Mouse (Mus musculus): ENCODE results near the gene Spock1. TPM values are rescaled to one million over a fixed set of nuclear protein-coding genes. Genes with fewer than 3 reads are reported as not detected.
A peak's percentile ranks its signal among the peaks of the same experiment; 100 is the strongest.

The Spock1 gene
- polyA plus RNA-seq, 1 experiment from 2014 or later: 2.0 TPM

- Histone ChIP-seq H3K27ac (no peak overlapping the region), H3K27me3 (no peaks in the 10 kb centered on the region), H3K4me1 (no peaks in the 10 kb centered on the region), H3K36me3 (no peaks in the 10 kb centered on the region), H3K9me3 (replicated peaks) (no peaks in the 10 kb centered on the region), H3K9ac (no peak overlapping the region), H3K4me2 (no peak overlapping the region), H3K4me3 (replicated peaks) (no peak overlapping the region)
- 93% methylated on average over 3 of the region's 3 CpGs for WGBS
- ATAC-seq (replicated peaks; ENCODE audit: low FRiP score): no peak
Observed at GRCm38 (mm10) chr13:57760618-57761017, 147.5 kb downstream of the Spock1 start.

DNA sequence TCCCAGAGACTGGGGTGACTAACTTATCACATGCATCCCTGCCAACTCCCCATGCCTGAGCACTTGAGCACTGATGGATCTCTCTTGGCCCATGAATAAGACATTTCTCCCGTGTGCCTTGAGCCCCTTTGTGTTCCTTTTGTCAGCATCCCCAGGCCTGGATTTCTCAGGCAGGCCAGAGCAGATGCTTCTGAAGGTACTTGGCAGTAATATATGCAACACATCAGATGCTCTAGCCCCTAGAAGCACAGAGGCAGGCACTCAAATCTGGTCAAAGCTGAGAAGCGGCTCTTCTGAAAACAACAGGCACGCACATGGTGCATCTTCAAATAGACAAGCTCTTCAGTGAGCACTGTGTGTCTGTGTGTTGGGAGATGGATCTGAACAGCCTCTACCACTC, 151.8 kb downstream of the Spock1 start:
- 85% methylated on average over 3 of the region's 3 CpGs for WGBS
- Histone ChIP-seq H3K27me3 (no peaks in the 10 kb centered on the region), H3K27ac (no peak overlapping the region), H3K4me1 (no peaks in the 10 kb centered on the region), H3K9me3 (replicated peaks) (no peaks in the 10 kb centered on the region), H3K9ac (no peak overlapping the region), H3K4me2 (no peak overlapping the region), H3K4me3 (replicated peaks) (no peak overlapping the region), H3K36me3 (no peaks in the 10 kb centered on the region)
- ATAC-seq (replicated peaks; ENCODE audit: low FRiP score): no peak

DNA sequence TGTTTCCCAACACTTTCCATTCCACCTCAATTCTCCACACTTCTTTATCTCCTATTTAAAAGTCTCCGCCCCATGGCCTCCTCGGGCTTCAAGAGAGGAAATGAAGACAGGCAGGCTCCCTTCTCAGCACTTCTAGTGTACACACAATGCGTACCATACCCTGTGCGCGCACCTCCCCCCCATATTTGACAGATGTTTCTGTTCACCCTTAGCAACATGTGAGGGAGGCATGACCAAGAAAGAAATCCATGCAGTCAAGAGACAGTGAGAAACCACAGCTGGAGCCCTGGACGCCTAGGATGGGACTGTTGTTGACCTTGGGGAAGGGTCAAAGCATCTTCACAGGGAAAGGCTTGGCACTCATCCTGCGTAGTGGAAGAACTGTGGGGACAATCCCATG, 157.3 kb downstream of the Spock1 start:
- Histone ChIP-seq H3K36me3 (no peaks in the 10 kb centered on the region), H3K4me1 (peaks cover 3% of the 10 kb centered on the region; the same call in 1 of the 2 replicates), H3K27ac (no peak overlapping the region), H3K4me3 (replicated peaks) (no peak overlapping the region), H3K4me2 (no peak overlapping the region), H3K27me3 (no peaks in the 10 kb centered on the region), H3K9ac (no peak overlapping the region), H3K9me3 (replicated peaks) (no peaks in the 10 kb centered on the region)
- 59% methylated on average over 7 of the region's 7 CpGs for WGBS
- 0 out of 2 replicates have a peak, but pooled peaks have one; percentile 25 for ATAC-seq (replicated peaks; ENCODE audit: low FRiP score)

- H3K36me3 ChIP-seq: no peaks in the 10 kb centered on the region
- H3K4me3 ChIP-seq (replicated peaks): no peak overlapping the region
- no peak for ATAC-seq (replicated peaks; ENCODE audit: low FRiP score)
- H3K27ac ChIP-seq: no peak overlapping the region
- WGBS: 83% methylated on average over 3 of the region's 3 CpGs
- no peaks in the 10 kb centered on the region for H3K27me3 ChIP-seq
- H3K4me1 ChIP-seq: peaks cover 20% of the 10 kb centered on the region
- no peak overlapping the region for H3K4me2 ChIP-seq
- no peaks in the 10 kb centered on the region for H3K9me3 ChIP-seq (replicated peaks)
- H3K9ac ChIP-seq: no peak overlapping the region
Observed at GRCm38 (mm10) chr13:57744667-57745066, 163.5 kb downstream of the Spock1 start.

- no peak for ATAC-seq (replicated peaks; ENCODE audit: low FRiP score)
- H3K36me3 ChIP-seq: no peaks in the 10 kb centered on the region
- no peaks in the 10 kb centered on the region for H3K9me3 ChIP-seq (replicated peaks)
- no peak overlapping the region for H3K9ac ChIP-seq
- peaks cover 20% of the 10 kb centered on the region for H3K4me1 ChIP-seq
- no peaks in the 10 kb centered on the region for H3K27me3 ChIP-seq
- 62% methylated on average over 6 of the region's 6 CpGs for WGBS
- H3K4me3 ChIP-seq (replicated peaks): no peak overlapping the region
- H3K4me2 ChIP-seq: no peak overlapping the region
- H3K27ac ChIP-seq: no peak overlapping the region
Observed at GRCm38 (mm10) chr13:57741186-57741585, 166.9 kb downstream of the Spock1 start.

- no peak overlapping the region; the same call in 1 of the 2 replicates for H3K27ac ChIP-seq
Observed at GRCm38 (mm10) chr13:57740473-57740872, 167.7 kb downstream of the Spock1 start.

GRCm38 (mm10) chr13:57736060-57736459, 172.1 kb downstream of the Spock1 start:
- H3K27me3 ChIP-seq: no peaks in the 10 kb centered on the region
- no peak overlapping the region for H3K4me3 ChIP-seq (replicated peaks)
- H3K36me3 ChIP-seq: no peaks in the 10 kb centered on the region
- H3K9ac ChIP-seq: no peak overlapping the region
- 38% methylated on average over 7 of the region's 7 CpGs for WGBS
- peaks cover 13% of the 10 kb centered on the region for H3K4me1 ChIP-seq
- H3K9me3 ChIP-seq (replicated peaks): no peaks in the 10 kb centered on the region
- no peak overlapping the region for H3K27ac ChIP-seq
- no peak overlapping the region for H3K4me2 ChIP-seq
- no peak for ATAC-seq (replicated peaks; ENCODE audit: low FRiP score)

More at GRCm38 (mm10) chr13:57740473-57740872, 167.7 kb downstream of the Spock1 start:
- ATAC-seq (replicated peaks; ENCODE audit: low FRiP score): peak; percentile 52; the same call in 1 of the 2 replicates
- Histone ChIP-seq H3K4me2 (no peak overlapping the region), H3K4me1 (peaks cover 20% of the 10 kb centered on the region), H3K4me3 (replicated peaks) (no peak overlapping the region), H3K27me3 (no peaks in the 10 kb centered on the region), H3K36me3 (no peaks in the 10 kb centered on the region), H3K9me3 (replicated peaks) (no peaks in the 10 kb centered on the region), H3K9ac (no peak overlapping the region)
- WGBS: 28% methylated on average over 5 of the region's 5 CpGs

- Histone ChIP-seq H3K4me3 (replicated peaks) (no peak overlapping the region), H3K27ac (no peak overlapping the region), H3K4me2 (no peak overlapping the region), H3K4me1 (no peaks in the 10 kb centered on the region), H3K9ac (no peak overlapping the region), H3K9me3 (replicated peaks) (no peaks in the 10 kb centered on the region), H3K27me3 (no peaks in the 10 kb centered on the region), H3K36me3 (no peaks in the 10 kb centered on the region)
- 89% methylated on average over 4 of the region's 4 CpGs for WGBS
- ATAC-seq (replicated peaks; ENCODE audit: low FRiP score): no peak
Observed at GRCm38 (mm10) chr13:57734549-57734948, 173.6 kb downstream of the Spock1 start.

GRCm38 (mm10) chr13:57733521-57733920, 174.6 kb downstream of the Spock1 start:
- 75% methylated on average over 1 of the region's 1 CpGs for WGBS
- Histone ChIP-seq H3K36me3 (no peaks in the 10 kb centered on the region), H3K9me3 (replicated peaks) (no peaks in the 10 kb centered on the region), H3K4me2 (no peak overlapping the region), H3K4me3 (replicated peaks) (no peak overlapping the region), H3K9ac (no peak overlapping the region), H3K27me3 (no peaks in the 10 kb centered on the region), H3K4me1 (no peaks in the 10 kb centered on the region), H3K27ac (no peak overlapping the region)
- ATAC-seq (replicated peaks; ENCODE audit: low FRiP score): no peak

DNA sequence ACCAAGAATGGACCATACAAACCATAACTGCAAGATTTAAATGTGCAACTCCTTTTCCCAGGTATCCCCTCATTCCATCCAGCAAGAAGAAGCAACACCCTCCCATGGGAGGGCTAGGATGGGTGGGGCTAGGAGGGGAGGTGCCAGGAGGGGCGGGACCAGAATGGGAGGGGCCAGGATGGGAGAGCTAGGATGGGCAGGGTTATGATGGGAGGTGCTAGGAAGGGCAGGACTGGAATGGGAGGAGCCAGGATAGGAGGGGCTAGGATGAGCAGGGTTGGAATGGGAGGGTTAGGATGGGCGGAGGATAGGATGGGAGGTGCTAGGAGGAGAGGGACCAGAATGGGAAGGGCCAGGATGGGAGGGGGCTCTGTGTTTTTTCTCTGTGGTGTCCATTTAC, 175.9 kb downstream of the Spock1 start:
- Histone ChIP-seq H3K4me1 (no peaks in the 10 kb centered on the region), H3K4me2 (no peak overlapping the region), H3K9ac (no peak overlapping the region), H3K27ac (no peak overlapping the region), H3K36me3 (no peaks in the 10 kb centered on the region), H3K4me3 (replicated peaks) (no peak overlapping the region), H3K27me3 (no peaks in the 10 kb centered on the region), H3K9me3 (replicated peaks) (no peaks in the 10 kb centered on the region)
- 48% methylated on average over 2 of the region's 2 CpGs for WGBS
- no peak for ATAC-seq (replicated peaks; ENCODE audit: low FRiP score)

- WGBS: 93% methylated on average over 11 of the region's 11 CpGs
Observed at GRCm38 (mm10) chr13:57727716-57728115, 180.4 kb downstream of the Spock1 start.

GRCm38 (mm10) chr13:57726654-57727053, 181.5 kb downstream of the Spock1 start:
- Histone ChIP-seq H3K27ac (no peak overlapping the region), H3K36me3 (no peaks in the 10 kb centered on the region), H3K4me2 (no peak overlapping the region), H3K9me3 (replicated peaks) (no peaks in the 10 kb centered on the region), H3K4me3 (replicated peaks) (no peak overlapping the region), H3K4me1 (0 out of 2 replicates have a peak, but pooled peaks cover 3% of the 10 kb centered on the region), H3K27me3 (no peaks in the 10 kb centered on the region), H3K9ac (no peak overlapping the region)
- ATAC-seq (replicated peaks; ENCODE audit: low FRiP score): no peak
- 82% methylated on average over 7 of the region's 7 CpGs for WGBS

More at GRCm38 (mm10) chr13:57727716-57728115, 180.4 kb downstream of the Spock1 start:
- no peak for ATAC-seq (replicated peaks; ENCODE audit: low FRiP score)
- no peak overlapping the region for H3K27ac ChIP-seq
- H3K4me1 ChIP-seq: 0 out of 2 replicates have a peak, but pooled peaks cover under 1% of the 10 kb centered on the region
- no peak overlapping the region for H3K9ac ChIP-seq
- no peaks in the 10 kb centered on the region for H3K27me3 ChIP-seq
- no peak overlapping the region for H3K4me3 ChIP-seq (replicated peaks)
- no peaks in the 10 kb centered on the region for H3K9me3 ChIP-seq (replicated peaks)
- H3K4me2 ChIP-seq: no peak overlapping the region
- H3K36me3 ChIP-seq: no peaks in the 10 kb centered on the region

DNA sequence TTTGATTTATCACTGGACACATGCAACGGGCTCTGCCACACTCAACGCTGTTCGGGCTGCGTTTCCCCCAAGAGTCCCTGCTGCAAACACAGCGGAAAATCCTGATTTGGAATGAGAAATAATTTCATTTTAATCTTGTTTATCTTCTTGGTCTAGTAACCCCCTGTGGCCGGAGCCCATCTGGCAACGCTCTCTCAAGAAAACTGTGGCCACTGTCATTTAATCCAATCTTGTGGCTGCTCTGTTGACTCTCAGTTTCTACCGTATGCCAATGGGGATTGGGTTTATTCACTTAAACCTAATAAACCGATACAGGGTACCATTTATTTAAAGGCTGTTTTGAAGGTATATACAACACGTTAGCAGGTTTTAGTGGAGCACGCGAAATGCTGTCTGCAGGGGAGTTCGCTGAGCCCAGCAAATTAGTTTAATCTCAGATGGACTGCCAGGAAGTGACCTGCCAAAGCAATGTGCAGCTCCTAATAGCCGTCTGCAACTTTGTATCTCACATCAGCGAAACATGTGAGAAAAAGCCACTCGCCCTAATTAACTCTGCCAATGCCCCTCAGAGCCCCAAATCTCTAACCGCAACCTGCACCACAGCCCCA, 185.7 kb downstream of the Spock1 start:
- Histone ChIP-seq H3K4me3 (replicated peaks) (no peak overlapping the region), H3K36me3 (no peaks in the 10 kb centered on the region), H3K27me3 (no peaks in the 10 kb centered on the region), H3K9ac (no peak overlapping the region), H3K27ac (no peak overlapping the region), H3K4me1 (0 out of 2 replicates have a peak, but pooled peaks cover 3% of the 10 kb centered on the region), H3K4me2 (no peak overlapping the region), H3K9me3 (replicated peaks) (no peaks in the 10 kb centered on the region)
- no peak for ATAC-seq (replicated peaks; ENCODE audit: low FRiP score)
- WGBS: 49% methylated on average over 17 of the region's 17 CpGs

Measured in kidney, embryonic 15.5 days (tissue).